Mouse (Mus musculus) CH12F3 (cell line): Measurements from ENCODE around the gene Dpyd.

Experiments
- in situ Hi-C: fragments of 300-500 bp; cut with MboI; formaldehyde crosslinking; loops from 2 replicates; pipeline ENCODE4 v1.14.3; 2020; ENCODE audit warnings: low sequenced_read_pairs

The Dpyd gene

DNA sequence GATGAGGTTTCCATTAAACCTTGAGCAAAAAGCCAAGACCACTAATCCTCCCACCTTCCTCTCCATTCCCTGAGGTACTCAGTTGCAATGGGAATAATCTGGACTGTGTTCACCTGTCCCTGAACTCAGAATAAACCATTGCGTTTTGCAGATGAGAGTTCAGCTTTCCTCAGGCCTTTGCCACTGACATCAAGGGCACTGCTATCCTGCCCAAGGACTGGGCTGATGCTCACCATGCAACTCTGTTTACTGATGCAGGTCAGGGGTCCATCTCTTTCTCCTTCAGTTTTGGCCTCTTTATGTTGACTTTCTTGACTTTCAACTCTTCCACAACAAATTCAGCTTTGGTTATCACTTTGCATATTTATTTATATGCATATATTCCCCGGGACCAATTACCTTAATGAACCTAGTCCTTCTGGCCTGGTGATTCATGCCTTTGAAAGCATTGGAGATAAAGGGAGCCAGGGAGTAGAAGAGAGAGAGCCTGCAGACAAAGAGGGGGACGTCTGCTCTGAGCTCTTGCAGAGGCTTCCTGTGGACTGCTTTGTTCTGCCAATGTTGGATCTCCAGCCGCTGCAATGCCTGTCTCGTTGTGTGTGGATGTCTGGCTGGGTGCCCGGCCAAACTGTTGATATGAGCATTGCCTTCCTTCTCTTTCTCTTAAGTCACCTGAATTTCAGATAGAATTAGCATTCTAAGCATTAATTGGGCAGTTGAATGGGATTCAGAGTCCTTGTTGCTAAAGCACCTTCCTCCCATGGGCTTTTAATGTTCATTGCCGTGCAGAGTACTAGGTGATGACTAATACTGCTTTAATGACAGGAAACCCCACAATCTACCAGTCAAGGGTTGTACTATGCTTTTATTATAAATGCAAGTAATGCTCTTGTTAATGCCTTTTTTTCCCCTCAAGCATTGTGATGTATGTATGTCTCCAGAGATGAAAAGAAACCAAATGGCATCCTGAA, 771.7 kb downstream of the Dpyd start:
- in situ Hi-C loops: no loop called here

DNA sequence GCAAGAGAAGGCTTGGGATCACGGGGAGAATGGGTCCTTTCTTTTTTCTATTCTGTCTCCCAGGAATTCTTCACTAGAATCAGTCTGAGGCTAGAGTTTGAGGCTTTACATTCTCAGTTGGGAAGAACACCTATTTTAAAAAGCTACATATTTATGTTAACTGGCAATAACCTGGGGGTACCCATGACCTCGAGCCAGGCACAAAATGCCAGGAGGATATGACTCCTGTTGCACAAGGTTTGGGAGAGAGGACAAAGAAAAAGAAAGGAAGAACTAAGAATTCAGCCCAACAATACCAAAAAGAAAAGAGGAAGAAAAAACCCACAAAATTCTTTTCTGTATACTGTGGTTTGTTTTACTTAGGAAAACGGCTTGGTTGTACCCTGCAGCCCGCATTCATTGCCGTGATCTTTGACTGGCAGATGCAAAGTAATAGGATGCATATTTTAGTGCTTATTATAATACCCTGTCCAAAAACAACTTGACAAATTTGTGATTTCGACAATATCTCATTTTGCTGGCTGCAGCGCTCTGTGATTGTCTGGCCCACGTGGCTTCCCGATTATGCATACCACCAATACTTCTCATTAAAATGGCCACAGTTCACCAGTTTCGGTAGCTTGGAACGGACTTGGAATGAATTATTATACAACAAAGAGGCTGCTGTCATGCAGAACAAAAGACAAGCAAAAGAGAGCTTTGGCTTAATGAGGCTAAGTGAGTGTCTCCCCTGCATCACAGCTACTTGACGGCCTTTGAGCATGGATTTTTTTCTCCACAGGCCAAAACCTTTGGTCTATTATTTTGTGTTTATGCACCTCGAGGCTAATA, 799.8 kb downstream of the Dpyd start:
- in situ Hi-C loops: no loop called here

- in situ Hi-C loops: no loop called here
Observed at GRCm38 (mm10) chr3:119362392-119362791, 800.5 kb downstream of the Dpyd start.

GRCm38 (mm10) chr3:119368931-119369330, 807.0 kb downstream of the Dpyd start:
- in situ Hi-C loops: no loop called here

DNA sequence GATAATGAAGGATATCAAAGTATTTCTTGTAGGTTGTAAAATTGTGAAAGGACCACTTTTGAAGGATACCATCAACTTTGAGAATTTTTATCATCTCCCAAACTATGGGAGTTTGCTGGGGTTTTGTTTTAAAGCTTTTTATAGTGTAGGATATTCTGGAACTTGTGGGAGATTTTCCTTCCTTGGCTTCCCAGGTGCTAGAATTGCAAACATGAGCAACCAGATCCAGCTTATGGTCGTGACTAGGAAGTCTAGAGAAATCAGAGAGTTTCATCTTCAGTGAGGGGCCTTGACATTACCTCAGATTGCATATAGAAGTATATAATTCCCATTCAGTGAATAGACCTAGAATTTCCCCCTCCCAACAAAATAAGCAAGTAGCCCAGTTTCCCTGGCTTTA, 819.2 kb downstream of the Dpyd start:
- in situ Hi-C loops: no loop called here

- in situ Hi-C loops: no loop called here
Observed at GRCm38 (mm10) chr3:119382395-119382794, 820.5 kb downstream of the Dpyd start.

- in situ Hi-C loops: no loop called here
Observed at GRCm38 (mm10) chr3:119387332-119388105, 825.6 kb downstream of the Dpyd start.

DNA sequence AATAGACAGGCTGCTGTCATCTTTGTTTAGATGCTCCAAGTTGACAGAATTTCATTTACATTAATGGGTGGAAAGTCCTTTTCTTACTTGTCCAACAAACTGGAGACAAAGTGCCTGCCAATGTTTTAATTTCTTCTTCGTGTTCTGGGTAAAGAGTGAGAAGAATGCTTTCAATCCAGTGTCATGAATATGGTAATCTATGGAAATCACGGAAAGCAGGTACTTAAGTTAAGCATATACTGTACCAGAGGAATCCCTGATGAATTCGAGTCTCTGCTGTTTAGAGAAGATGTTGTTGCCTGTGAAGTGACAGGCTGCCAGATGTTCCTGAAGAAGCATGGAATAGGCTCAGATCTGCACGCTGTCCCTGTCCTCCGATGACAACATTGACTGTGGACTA, 835.3 kb downstream of the Dpyd start:
- in situ Hi-C loops: no loop called here

DNA sequence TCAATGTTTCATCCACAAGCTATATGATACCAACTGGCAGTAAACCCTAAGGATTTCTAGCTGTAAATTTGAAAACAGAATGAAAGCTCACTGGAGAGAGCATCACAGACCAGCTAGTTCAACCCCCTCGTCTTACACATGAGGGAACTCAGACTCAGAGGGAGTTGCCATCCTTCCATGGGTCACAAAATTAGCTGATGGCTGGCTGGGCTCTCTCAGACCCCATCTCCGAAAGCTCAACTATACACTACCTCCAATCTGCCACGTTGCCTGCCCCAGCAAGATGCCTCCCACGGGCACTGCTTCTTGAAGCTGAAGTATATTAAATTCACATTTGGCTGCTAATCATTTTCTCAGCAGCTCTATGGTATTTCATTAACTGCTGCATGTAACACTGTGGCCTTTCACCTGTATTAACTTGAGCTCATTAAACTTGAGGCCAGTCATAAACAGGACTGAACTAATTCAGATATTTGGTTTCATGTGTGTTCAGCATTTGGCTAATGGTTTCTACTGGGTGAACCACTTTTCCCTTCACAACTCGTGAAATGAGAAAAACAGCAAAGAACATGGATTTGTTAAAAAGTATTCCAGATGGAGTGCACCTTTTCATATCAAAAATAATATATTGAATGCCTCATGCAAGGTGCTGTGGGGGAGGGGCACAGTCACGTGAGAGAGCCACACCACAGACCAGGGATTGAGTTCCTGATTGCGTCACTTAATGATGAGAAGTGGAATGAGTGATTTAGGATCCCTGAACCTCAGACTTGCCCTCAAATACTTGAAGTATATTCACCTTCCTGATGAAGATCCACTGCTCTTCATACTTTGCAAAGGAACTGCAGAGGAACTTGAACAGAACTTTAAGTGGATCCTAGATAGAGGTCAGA, 841.2 kb downstream of the Dpyd start:
- in situ Hi-C loops: no loop called here

- in situ Hi-C loops: no loop called here
Observed at GRCm38 (mm10) chr3:119419087-119419709, 857.3 kb downstream of the Dpyd start.

DNA sequence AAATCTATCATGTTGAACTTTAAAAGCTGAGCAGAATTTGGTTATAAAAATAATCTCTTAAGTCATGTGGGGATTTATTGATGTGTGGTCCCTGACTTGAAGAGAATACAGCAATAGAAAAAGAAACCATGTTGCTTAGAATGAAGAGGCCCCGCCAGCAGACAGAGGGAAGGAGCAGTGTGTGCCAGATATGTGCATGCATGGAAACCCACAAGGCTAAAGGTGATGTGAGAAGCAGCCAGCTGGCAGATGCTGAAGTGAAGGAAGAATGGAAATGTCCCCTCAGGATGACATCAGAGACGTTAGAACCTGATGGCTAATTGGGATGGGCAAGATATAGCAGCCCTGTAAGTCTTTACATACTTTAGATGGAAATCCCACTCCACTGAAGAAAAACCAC, 857.8 kb downstream of the Dpyd start:
- in situ Hi-C loops: no loop called here

DNA sequence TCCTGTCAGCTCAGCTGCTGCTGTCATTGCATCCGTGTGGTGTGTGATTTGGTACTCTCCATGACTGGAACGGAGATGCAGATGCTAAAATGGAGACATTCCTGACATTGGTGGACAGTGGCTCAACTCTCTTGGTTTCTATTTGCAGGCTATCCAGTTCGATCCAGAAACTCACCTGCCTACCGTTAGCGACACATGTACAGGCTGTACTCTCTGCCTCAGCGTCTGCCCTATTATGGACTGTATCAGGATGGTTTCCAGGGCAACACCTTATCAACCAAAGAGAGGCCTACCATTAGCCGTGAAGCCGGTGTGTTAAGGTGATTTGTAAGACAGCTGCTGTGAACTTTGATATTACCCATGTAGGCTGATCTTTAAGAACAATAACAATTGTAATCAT, 869.4 kb downstream of the Dpyd start:
- in situ Hi-C loops: no loop called here

GRCm38 (mm10) chr3:119431757-119432156, 869.8 kb downstream of the Dpyd start:
- in situ Hi-C loops: no loop called here

GRCm38 (mm10) chr3:119447559-119447958, 885.6 kb downstream of the Dpyd start:
- in situ Hi-C loops: no loop called here

DNA sequence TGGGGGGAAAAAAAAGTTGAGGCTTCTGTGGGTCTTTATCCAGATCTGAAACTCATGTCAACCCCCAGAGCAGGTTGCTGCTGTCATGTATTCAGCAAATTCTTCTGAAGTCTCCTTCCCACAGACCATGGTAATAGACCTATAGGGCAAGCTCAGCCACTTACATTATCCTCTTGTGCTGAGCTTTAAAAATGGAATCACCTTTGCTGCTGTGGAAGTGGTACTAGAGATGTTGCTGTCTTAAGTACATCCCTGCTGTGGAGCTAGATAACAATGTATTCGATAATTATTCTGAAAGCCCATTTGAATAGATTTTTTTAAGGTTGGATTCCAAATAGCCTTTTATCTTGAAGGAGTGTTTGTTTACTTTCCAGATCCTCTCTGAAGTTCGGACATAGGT, 902.1 kb downstream of the Dpyd start:
- in situ Hi-C loops: no loop called here

DNA sequence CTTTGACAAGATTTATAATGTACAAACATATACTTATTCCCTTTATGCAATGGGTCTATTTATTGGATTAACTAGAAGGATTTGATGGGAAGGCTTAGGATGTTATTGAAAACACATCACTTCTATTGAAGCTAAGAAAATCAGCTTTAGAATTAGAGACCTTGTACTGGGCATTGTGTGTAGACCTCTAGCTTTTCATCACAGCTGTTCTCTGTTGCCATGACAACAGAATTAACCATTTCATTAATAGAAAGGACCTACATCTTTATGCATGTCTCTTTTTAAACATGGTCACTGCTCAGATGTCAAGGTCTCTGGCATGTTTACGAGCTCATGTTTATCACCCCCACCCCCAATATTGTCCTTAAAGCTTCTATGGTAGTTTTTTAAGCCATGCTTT, 902.5 kb downstream of the Dpyd start:
- in situ Hi-C loops: no loop called here

GRCm38 (mm10) chr3:119467723-119468122, 905.8 kb downstream of the Dpyd start:
- in situ Hi-C loops: no loop called here
